Mouse (Mus musculus): ENCODE measurements around the gene Lrrc40.
"Not testable (repeated sequence)": the region's sequence is repeated elsewhere in the genome, so short reads cannot be mapped to it uniquely, and the experiment has no call there.

Lrrc40 gene

GRCm38 (mm10) chr3:158093919-158094318, 57.5 kb downstream of the Lrrc40 start:
- DNase-seq: no peak

- DNase-seq: not testable (repeated sequence)
Measured at GRCm38 (mm10) chr3:158102043-158102442, 65.6 kb downstream of the Lrrc40 start.

GRCm38 (mm10) chr3:158102530-158102929, 66.1 kb downstream of the Lrrc40 start:
- DNase-seq: not testable (repeated sequence)

GRCm38 (mm10) chr3:158103467-158103866, 67.0 kb downstream of the Lrrc40 start:
- DNase-seq: no peak

- no peak for DNase-seq
Measured at GRCm38 (mm10) chr3:158105260-158105659, 68.8 kb downstream of the Lrrc40 start.
